Mouse (Mus musculus) left cerebral cortex, adult 2 months (tissue): ENCODE data around the gene Fhl2. TPM values are rescaled to one million over a fixed set of nuclear protein-coding genes. Genes with fewer than 3 reads are reported as not detected.

ENCODE experiments used
- DNase-seq, 2 experiments: peaks; one replicate each; pipeline ENCODE4 v3.0.0; 2021 to 2022; ENCODE audit warnings: low spot score in 2 of 2, mixed read lengths in 1 of 2; ENCODE audit errors: extremely low spot score in 1 of 2
- H3K27ac ChIP-seq: fragments of 200-600 bp; 2 replicates; pipeline ENCODE4 v1.8.1; 2022
- H3K4me3 ChIP-seq: fragments of 200-600 bp; 2 replicates; pipeline ENCODE4 v1.8.1; 2022
- CTCF ChIP-seq: fragments of 200-600 bp; IDR thresholded peaks from 2 replicates; pipeline ENCODE4 v1.8.1; 2022; ENCODE audit warnings: antibody characterized with exemption, mild to moderate bottlenecking, moderate library complexity
- intact Hi-C: fragments of 180-260 bp; cut with DNase I; formaldehyde crosslinking; loops from one replicate; pipeline ENCODE4 v1.15.1; 2025
- total RNA-seq, 2 experiments: library from RNA; stranded (reverse); gene quantifications; 2 replicates each; pipeline ENCODE4 v1.2.3; 2021

Gene Fhl2
- total RNA-seq, 2 experiments from 2014 or later: 56.3 to 62.8 TPM

DNA sequence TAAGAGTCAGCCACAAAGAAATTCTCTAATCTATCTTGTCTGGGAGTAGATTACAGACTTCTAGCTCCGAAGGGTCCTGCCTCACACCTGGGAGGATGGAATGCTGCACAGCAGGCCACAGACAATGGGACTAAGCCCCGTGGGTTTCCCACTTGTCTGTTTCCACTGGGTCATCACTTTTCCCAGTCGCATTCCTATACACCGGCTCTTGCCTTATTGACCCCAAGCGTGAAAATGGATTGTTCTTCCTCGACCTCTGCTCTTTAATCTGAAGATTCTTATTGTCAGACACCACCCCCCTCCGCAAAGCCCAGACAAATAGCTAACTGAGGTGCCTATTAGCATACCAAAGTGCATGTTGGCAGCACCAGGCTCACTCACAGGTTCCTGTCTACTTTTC lies 10.4 kb downstream of the Fhl2 start:
- H3K4me3 ChIP-seq: no peak overlapping the region
- no peak for TF ChIP-seq CTCF
- intact Hi-C loops: no loop called here
- DNase-seq: no peak
- H3K27ac ChIP-seq: no peak overlapping the region

DNA sequence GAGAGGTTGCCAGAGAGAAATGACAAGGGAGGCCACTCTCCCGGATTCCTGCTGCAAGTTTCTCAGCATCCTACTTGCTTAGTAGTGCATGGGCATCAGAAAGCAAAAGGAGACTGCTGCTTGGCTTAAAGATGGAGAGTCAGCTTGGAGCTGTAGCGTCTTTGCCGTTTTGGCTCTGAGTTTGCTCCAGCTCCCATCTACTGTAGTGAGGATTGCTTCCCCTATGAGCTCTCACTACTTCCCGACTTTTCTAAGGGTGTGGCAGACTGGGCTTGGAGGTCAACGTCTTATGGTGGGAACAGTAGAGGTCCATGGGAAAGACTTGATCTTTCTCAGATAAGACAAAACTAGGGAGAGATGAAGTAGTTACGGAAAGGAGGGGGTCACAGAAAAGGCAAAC lies 15.9 kb downstream of the Fhl2 start:
- Histone ChIP-seq H3K27ac (peak overlapping the region; percentile 30; the same call in 1 of the 2 replicates), H3K4me3 (no peak overlapping the region)
- intact Hi-C loops: no loop called here
- DNase-seq: no peak
- no peak for TF ChIP-seq CTCF

DNA sequence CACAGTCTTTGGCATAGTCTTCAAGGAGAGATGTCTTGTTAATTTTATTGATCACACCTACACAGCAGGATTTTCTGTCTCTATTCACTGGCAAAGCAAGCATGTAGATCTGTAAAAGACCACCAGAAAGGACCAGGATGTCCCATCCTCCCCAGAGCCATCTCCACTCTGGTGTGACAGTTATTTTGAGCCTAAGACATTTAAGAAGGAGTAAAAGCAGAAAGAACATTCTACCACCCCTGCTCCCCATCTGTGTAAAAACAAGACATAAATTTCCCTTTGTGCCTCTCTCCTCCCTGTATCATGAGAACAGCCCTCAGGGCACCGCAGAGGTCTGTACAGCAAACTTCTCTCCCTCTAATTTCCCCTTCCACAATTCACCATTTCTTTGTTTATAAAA lies 18.0 kb downstream of the Fhl2 start:
- intact Hi-C loops: loop anchor here (1.0 to 5.0 kb wide), 3 partner anchors 21 to 42 kb away; no protein-coding TSS in a partner anchor
- TF ChIP-seq CTCF: no peak
- H3K4me3 ChIP-seq: no peak overlapping the region
- no peak for DNase-seq
- H3K27ac ChIP-seq: peak overlapping the region; percentile 77

DNA sequence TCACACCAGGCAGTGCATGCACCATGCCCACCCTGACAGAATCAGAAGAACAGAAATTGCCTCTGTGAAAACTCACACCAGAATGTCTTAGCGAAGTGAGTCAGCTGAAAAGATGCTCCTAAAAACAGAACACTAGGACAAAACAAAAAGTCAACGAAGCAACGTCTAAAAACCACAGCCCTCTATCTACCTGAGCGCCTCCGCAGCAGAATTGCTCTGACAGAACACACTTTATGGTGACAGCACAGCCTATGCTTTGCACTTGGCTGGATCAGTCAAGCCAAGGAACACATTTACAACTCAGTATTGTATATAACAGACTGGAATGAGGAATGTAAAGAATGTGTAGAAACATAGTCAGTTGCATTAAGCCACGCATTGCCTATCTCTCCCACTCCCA lies 18.4 kb downstream of the Fhl2 start:
- no peak for DNase-seq
- no peak for TF ChIP-seq CTCF
- Histone ChIP-seq H3K27ac (peak overlapping the region; percentile 77), H3K4me3 (no peak overlapping the region)
- intact Hi-C loops: loop anchor here (2.0 to 5.0 kb wide), 2 partner anchors 39 to 42 kb away; no protein-coding TSS in a partner anchor

DNA sequence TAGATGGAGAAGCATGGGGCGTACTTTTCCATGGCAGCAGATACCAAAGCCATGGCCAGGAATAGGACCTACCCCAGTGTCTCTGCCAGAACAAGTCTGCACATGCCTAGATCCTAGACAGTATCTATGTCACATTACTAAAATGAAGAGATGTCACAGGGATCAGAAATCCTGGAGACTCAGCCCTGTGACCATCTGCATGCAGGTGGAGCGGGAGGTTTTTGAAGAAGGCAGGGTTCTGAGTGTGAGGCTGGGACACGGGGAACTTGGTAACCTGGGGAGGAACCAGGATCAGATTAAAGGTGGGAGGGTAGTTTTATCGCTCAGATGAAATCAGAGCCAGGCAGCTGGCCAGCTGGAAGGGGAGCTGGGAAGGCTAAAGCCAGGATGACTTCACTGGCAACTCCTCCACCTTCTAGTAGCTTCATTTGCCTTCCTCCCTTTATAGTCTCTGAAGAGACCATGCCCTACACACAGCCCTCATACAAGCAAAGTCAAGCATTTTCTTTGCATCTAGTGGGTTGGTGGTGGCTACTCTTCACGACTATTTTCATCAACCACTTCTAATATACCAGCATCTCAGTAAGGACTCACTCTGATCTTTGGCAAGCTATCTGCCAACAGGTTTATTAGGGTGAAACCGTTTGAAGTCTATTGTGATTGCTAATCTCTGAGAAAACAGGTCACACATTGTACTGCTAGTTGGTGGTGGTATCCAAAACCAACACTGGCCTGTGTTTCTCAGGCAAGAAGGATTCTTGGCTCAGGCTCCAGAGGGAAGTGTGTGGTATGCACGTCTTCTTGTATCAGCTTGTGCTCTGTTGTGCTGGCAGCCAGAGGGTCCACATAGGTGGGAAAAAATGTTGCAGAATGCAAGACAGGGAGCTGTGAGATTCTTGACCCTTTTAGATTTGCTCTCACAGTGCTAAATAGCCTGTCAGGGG lies 23.2 kb downstream of the Fhl2 start:
- H3K27ac ChIP-seq: no peak overlapping the region
- no peak for DNase-seq
- intact Hi-C loops: no loop called here
- TF ChIP-seq CTCF: no peak
- no peak overlapping the region for H3K4me3 ChIP-seq

DNA sequence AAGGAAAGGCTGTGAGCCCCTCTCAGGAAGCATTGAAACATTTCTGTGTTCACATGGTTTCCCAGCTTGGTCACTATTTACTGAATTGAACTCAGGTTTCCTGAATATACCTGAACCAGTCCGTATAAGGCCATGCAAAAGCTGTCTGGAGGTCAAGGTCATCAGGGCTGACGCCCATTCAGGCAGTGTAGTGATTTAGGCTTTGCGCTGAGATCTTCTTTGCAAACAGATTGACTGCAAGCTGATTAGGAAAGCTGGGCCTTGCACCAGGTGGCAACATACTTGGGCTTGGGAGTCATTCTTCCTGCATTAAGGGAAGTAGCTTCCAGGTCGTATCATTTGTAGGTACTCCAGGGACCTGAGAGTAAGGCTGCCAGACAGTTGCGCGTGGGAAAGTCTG lies 25.0 kb downstream of the Fhl2 start:
- TF ChIP-seq CTCF: no peak
- Histone ChIP-seq H3K27ac (no peak overlapping the region), H3K4me3 (no peak overlapping the region)
- intact Hi-C loops: no loop called here
- DNase-seq: no peak

DNA sequence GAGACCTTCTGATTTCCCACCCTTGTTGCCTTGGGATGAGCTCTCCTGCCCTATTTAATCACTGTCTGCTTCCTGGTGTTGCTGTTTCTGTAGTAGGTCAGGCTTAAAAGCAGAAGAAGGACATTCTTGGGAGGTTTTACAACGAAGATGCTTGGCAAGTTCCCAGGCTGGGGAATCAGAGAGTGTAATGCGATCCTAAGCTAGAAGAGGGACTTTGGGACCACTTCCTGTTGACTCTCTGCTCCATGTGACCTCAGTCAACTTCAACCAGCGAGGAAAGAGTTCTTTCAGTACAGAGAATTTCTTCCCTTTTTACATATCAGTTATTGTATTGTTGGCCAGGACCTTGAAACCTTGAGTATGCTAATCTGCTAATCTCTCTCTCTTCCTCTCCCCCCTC lies 25.7 kb downstream of the Fhl2 start:
- intact Hi-C loops: no loop called here
- H3K4me3 ChIP-seq: no peak overlapping the region
- H3K27ac ChIP-seq: no peak overlapping the region
- DNase-seq: no peak
- TF ChIP-seq CTCF: no peak

DNA sequence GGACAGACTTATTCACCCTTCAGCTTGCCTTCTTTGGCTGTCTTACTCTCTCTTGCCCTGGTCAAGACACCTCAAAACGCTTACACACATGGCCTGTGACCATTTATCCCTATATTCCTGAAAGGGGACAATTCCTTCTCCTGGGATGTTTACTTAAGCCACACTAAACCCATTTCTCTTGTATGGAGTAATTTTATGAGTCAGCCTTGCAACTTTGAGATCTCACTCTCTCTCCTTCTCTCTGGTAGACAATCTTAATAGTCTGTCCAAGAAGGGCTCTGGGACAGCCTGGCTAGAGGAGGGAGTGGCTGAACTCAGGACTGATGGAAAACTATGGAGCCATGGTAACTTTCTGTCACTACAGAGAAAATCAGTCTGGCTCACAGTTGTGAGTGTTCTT lies 27.1 kb downstream of the Fhl2 start:
- intact Hi-C loops: no loop called here
- TF ChIP-seq CTCF: no peak
- DNase-seq: no peak

DNA sequence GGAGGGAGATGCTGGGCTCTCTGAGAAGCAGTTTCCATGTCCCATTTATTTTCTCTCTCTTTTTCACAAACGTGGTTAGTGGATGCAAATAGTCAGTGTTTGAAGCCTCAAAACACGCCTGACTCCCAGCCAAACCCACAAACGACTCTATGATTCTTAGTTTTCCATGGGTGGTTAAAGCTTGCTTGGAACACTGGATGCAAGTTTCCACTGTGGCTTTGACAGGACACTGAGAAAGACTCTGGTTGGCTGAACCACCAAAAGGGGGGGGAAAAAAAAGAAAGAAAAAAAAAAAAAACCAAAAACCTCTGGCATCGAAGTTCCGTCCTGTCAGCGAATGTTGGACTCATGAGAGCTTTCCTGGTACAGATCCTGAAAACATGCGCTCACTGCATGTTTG lies 27.6 kb downstream of the Fhl2 start:
- no peak for TF ChIP-seq CTCF
- Histone ChIP-seq H3K4me3 (no peak overlapping the region), H3K27ac (peak overlapping the region; percentile 63; the same call in 1 of the 2 replicates)
- DNase-seq: no peak
- intact Hi-C loops: no loop called here

More for the DNA sequence above, 27.1 kb downstream of the Fhl2 start:
- Histone ChIP-seq H3K27ac (no peak overlapping the region), H3K4me3 (no peak overlapping the region)

DNA sequence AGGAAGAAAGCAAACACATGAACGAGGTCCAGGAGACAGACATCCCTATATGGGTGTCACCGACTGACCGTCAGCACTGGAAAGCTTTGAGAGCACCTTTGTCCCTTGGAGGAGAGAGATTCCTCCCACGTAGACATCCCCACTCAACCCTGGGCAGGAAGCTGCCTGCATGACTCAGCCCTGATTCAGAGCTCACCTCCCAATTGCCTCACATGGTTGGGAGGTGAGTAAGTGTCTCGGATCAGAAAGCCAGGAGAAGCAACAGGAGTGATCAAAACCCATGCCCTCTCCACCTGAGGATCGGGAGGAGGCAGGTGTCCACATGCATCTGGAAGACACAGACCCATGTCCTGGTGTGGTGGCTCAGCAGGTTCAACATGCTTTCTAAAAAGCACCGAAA lies 28.2 kb downstream of the Fhl2 start:
- peak in 1 of 2 experiments; percentile 20 for DNase-seq
- no peak for TF ChIP-seq CTCF
- Histone ChIP-seq H3K27ac (peak overlapping the region; percentile 63; the same call in 1 of the 2 replicates), H3K4me3 (no peak overlapping the region)
- intact Hi-C loops: no loop called here

DNA sequence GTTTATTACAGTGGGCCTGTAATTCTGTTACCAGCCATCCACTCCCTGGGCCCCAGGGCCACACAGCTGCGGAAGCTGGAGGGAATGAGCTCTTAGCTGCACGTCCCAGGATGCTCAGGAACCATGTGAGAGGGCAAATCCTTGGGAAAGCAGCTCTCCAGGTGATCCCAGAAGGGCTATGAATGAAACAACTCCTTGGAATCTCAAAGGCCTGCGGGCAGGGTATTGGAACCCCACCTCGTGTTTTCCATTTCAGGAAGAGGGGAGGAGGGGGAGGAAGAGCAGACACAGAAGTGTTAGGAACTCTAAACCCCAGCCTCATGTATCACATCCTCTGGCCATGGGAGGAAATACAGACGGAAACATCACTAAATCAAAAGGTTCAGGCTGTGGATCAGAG lies 28.8 kb downstream of the Fhl2 start:
- H3K4me3 ChIP-seq: no peak overlapping the region
- no peak for TF ChIP-seq CTCF
- intact Hi-C loops: no loop called here
- DNase-seq: no peak
- H3K27ac ChIP-seq: peak overlapping the region; percentile 63

DNA sequence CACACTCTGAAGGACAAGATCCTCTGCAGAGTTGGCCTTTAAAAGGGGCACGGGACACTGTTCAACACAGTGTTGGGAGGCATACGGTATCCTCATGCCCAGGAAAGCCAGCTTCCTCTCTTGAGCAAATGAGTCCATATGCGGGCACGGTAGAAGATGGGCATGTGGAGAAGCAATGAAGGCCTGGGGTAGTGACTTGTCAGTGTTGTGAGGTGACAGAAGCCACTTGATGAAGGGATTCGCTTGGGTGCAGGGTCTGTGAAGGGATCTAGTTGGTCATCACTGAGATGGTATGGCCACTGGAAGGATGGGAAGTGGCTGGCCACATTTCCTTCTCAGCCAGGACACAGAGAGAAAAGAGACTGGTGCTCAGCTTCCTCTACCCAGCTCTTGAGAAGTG lies 32.2 kb downstream of the Fhl2 start:
- intact Hi-C loops: loop anchor here (5.0 kb wide), 1 partner anchor 33 kb away; the partner anchor contains the start of gene Fhl2
- no peak for TF ChIP-seq CTCF
- Histone ChIP-seq H3K27ac (peak overlapping the region; percentile 97), H3K4me3 (no peak overlapping the region)
- no peak for DNase-seq
